Mouse (Mus musculus) lung, adult 2 months (tissue): ENCODE data around the gene Srsf4.

Experiments
- CTCF ChIP-seq: fragments of 200-500 bp; IDR thresholded peaks from 2 replicates; pipeline ENCODE4 v1.5.1; 2011; ENCODE audit warnings: mild to moderate bottlenecking, low read length, control low read depth; ENCODE audit not compliant: insufficient read depth
- POLR2A ChIP-seq: fragments of 200-500 bp; IDR thresholded peaks from 2 replicates; pipeline ENCODE4 v1.6.1; 2011; ENCODE audit warnings: low read depth, mild to moderate bottlenecking, control low read depth, low read length, borderline replicate concordance; ENCODE audit errors: extremely low read depth

- TF ChIP-seq CTCF, result no peak
- no peak for TF ChIP-seq POLR2A
These were observed 27.7 kb downstream of the Srsf4 start for GRCm38 (mm10) chr4:131901090-131901489.
